Mouse (Mus musculus): Measurements from ENCODE around the gene Ebpl. TPM values are rescaled to one million over a fixed set of nuclear protein-coding genes. Genes with fewer than 3 reads are reported as not detected.

Gene Ebpl
- total RNA-seq, 1 experiment from 2014 or later, result 5.0 TPM

- DNase-seq, result peak; percentile 77
Measured at GRCm38 (mm10) chr14:61327618-61328450, 32.4 kb downstream of the Ebpl start.

DNA sequence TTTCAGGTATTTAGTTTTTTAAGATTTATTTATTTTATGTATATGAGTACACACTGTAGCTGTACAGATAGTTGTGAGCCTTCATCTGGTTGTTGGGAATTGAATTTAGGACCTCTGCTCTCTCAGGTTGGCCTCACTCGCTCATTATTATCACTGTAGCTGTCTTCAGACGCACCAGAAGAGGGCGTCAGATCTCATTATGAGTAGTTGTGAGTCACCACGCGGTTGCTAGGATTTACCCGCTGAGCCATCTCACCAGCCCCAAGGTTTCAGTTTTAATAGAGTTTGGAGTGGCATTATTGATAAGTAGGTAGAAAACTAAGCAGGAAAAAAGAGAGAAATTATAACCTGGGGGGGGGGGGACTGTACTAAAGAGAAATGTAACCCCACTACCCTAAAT, 33.2 kb downstream of the Ebpl start:
- DNase-seq, result peak; percentile 48

- no peak for DNase-seq
Measured at GRCm38 (mm10) chr14:61322740-61323139, 37.5 kb downstream of the Ebpl start.

- DNase-seq, result no peak
Measured at GRCm38 (mm10) chr14:61321200-61321599, 39.0 kb downstream of the Ebpl start.

- DNase-seq, result peak; percentile 66
Measured at GRCm38 (mm10) chr14:61320765-61321164, 39.5 kb downstream of the Ebpl start.

DNA sequence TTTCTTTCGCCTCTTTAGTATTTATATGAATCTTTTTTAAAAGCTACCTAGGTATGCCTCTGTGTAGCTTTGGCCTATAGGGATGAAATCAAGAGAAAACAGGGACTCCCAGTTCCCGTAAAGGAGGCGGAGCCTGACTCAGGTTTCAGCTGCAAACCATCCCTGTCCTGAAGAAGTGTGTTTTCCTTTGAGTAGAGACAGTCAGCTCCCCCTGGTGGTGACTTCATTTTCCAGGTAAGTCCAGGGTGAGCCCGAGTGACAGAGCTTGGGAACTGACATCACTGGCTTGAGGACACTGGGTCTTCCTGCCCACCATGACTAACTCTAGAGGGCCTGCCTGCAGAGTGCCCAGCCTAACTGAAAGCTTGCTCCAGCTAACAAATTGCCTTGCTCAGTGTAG, 43.4 kb downstream of the Ebpl start:
- DNase-seq, result peak; percentile 66

DNA sequence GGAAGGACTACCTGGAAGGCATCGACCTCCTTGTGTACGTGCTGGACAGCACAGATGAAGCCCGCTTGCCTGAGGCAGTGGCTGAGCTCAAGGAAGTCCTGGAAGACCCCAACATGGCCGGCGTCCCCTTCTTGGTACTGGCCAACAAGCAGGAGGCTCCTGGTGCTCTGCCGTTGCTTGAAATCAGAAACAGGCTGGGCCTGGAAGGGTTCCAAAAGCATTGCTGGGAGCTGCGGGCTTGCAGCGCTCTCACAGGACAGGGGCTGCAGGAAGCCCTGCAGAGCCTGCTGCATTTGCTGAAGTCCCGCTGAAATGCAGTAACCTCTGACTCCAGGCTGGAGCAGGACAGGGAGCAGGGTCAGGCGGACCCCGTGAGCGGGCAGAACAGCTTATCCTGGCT, 49.3 kb downstream of the Ebpl start:
- peak; percentile 26 for DNase-seq

- DNase-seq, result no peak
Measured at GRCm38 (mm10) chr14:61310036-61310772, 50.0 kb downstream of the Ebpl start.

DNA sequence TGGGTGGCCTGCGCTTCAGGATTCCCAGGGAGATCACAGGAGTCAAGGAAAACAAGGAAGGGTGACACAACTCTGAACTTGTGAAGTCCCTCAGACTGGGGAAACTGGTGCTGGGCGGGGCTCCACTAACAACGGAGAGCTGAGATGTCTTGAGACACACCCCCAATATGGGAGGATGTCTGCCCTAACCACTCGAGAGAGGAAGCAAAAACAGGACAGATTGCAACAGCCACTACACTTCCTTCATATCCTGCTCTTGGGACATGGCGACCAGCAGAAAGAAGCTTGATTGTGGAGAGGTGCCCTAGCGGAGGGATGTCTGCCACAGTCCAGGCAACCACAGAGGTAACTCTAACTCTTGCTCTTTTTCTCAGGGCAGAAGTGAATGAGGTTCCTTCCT, 50.6 kb downstream of the Ebpl start, which contains the start of gene Arl11:
Arl11 (plus strand) TSS at position 161 of the 400 bp plus-strand sequence.
- no peak for DNase-seq

- DNase-seq, result no peak
Measured at GRCm38 (mm10) chr14:61303969-61304609, 56.1 kb downstream of the Ebpl start.

- DNase-seq, result no peak
Measured at GRCm38 (mm10) chr14:61302428-61302827, 57.8 kb downstream of the Ebpl start.

DNA sequence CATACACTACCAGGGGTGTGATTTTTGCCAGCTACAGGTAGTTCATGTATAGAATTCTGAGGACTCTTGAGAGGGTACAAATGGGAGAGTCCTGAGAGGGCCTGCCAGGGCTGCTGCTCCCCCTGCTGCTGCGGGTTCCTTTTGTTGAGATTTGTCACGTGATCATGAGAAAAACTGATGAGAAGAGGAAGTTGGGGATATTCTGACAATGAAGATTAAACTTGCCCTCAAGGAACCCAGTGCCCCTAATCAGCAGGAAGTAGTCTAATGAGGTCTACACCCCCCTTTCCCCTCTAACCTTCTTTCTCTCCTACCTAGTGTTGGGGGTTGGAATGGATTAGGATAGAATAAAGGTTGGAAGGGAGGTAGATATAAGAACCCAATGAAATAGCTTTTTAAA, 58.9 kb downstream of the Ebpl start:
- DNase-seq, result no peak

- DNase-seq, result no peak
Measured at GRCm38 (mm10) chr14:61299810-61300209, 60.4 kb downstream of the Ebpl start.

DNA sequence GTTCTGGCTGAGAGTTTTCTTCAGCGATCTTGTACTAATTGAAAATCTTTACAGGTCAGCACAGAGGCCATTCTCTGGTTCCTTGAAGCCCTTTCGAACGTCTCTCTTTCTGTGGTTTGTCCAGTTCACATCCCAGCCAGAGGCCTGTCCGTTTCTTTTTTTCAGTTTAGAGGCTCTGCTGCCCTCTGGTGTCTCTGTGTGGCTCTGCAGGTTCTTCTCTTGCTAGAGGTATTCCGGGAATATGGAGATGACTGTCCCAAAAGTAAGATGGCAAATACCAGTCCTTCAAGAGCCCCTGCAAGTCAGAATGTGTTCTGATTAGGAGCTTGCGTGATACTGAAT, 65.5 kb downstream of the Ebpl start:
- peak; percentile 72 for DNase-seq

DNA sequence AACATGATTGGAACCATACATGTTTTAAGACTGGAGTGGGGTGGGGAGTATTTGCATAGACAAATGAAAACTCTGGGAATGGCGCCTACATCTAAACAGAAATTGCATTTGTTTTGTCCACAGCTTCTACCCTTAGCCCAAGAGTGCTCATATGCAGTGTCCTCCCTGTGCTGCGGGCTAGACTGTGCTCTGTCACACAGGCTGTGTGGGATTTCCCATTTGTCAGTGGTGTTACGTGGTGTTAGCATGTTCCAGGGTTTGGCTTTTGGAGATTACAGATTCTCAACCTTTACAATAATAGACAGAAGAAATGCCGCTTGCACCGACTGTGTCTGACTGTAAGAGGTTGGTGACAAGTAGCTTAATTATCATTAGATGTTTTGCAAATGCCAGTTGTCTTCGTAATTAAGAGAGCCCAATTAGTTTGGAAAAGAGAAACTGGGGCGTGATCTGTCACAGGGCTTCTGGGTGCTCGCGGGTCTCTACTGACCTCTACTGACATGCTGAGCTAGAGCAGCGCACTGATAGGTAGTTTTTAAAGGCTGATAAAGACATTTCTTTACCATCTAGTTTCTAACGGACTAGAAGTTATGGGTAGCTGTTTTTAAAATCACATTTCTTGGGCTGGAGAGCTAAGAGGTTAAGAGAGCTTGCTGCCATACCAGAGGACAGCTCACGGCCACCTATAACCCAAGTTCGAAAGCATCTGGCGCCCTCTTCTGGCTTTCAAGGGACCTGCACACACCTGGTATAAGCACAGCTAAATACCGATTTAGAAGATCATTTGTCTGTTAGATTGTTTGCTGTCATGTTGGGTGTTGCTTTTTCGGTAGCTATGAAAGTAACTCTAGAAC, 66.1 kb downstream of the Ebpl start:
- DNase-seq, result peak; percentile 84

- DNase-seq, result peak; percentile 63
Measured at GRCm38 (mm10) chr14:61290664-61291063, 69.6 kb downstream of the Ebpl start.

- no peak for DNase-seq
Measured at GRCm38 (mm10) chr14:61288606-61289286, 71.5 kb downstream of the Ebpl start.

Measured in adrenal gland, postnatal 14 days (tissue).